Mouse (Mus musculus) heart, embryonic 10.5 days (tissue): ENCODE data around the gene Scn1b. TPM values are rescaled to one million over a fixed set of nuclear protein-coding genes. Genes with fewer than 3 reads are reported as not detected.

Experiments
- DNase-seq: peaks from one replicate; pipeline ENCODE4 v3.0.0-alpha.2; 2017; ENCODE audit warnings: low spot score
- H3K27ac ChIP-seq: fragments of 300-500 bp; sonication (generic); 2 replicates; pipeline ENCODE4 v1.5.1; 2016; ENCODE audit warnings: mild to moderate bottlenecking
- H3K27me3 ChIP-seq: fragments of 300-500 bp; sonication (generic); 2 replicates; pipeline ENCODE4 v1.6.1; 2016; ENCODE audit warnings: mild to moderate bottlenecking; ENCODE audit not compliant: poor library complexity, insufficient read depth, severe bottlenecking
- H3K36me3 ChIP-seq: fragments of 300-500 bp; sonication (generic); 2 replicates; pipeline ENCODE4 v1.6.1; 2016; ENCODE audit warnings: mild to moderate bottlenecking, moderate library complexity
- H3K4me1 ChIP-seq: fragments of 300-500 bp; sonication (generic); 2 replicates; pipeline ENCODE4 v1.6.1; 2016; ENCODE audit warnings: mild to moderate bottlenecking
- H3K4me3 ChIP-seq: fragments of 300-500 bp; sonication (generic); 2 replicates; pipeline ENCODE4 v1.5.1; 2016; ENCODE audit warnings: mild to moderate bottlenecking, moderate library complexity
- H3K9me3 ChIP-seq: fragments of 300-500 bp; sonication (generic); 2 replicates; pipeline ENCODE4 v1.6.1; 2016; ENCODE audit warnings: mild to moderate bottlenecking, moderate library complexity
- WGBS: fragments of 180-500 bp; shearing (Covaris S2); methylation state at CpG from one replicate; pipeline ENCODE4 v1.1.7; 2016; 5-methylcytosine and 5-hydroxymethylcytosine counted together
- polyA plus RNA-seq: library from polyadenylated mRNA; unstranded; fragments of >200 nt; fragmentation: Nextera tagmentation; extraction: Ambion mirVana; gene quantifications from 2 replicates; pipeline ENCODE4 v1.2.1, GENCODE M21; 2016

Gene Scn1b
- polyA plus RNA-seq, 1 experiment from 2014 or later = 4.3 TPM

- Histone ChIP-seq H3K36me3 (no peaks in the 10 kb centered on the region), H3K4me1 (peaks cover 19% of the 10 kb centered on the region; the same call in 1 of the 2 replicates), H3K27me3 (no peaks in the 10 kb centered on the region), H3K9me3 (no peaks in the 10 kb centered on the region), H3K4me3 (no peak overlapping the region), H3K27ac (no peak overlapping the region)
- no peak for DNase-seq
- WGBS = 84% methylated on average over 9 of the region's 9 CpGs
These were observed 40.5 kb downstream of the Scn1b start for GRCm38 (mm10) chr7:31086175-31086755.

GRCm38 (mm10) chr7:31085171-31085570, 41.6 kb downstream of the Scn1b start:
- Histone ChIP-seq H3K27me3 (no peaks in the 10 kb centered on the region), H3K4me3 (no peak overlapping the region), H3K9me3 (no peaks in the 10 kb centered on the region), H3K4me1 (peaks cover 19% of the 10 kb centered on the region; the same call in 1 of the 2 replicates), H3K36me3 (no peaks in the 10 kb centered on the region), H3K27ac (peak overlapping the region; percentile 47)
- WGBS = 55% methylated on average over 3 of the region's 3 CpGs
- no peak for DNase-seq

- no peak overlapping the region for H3K27ac ChIP-seq
- 57% methylated on average over 9 of the region's 9 CpGs for WGBS
These were observed 42.7 kb downstream of the Scn1b start for GRCm38 (mm10) chr7:31084140-31084539.

GRCm38 (mm10) chr7:31082831-31083588, 43.8 kb downstream of the Scn1b start:
- 56% methylated on average over 14 of the region's 14 CpGs for WGBS
- peaks cover 19% of the 10 kb centered on the region; the same call in 1 of the 2 replicates for H3K4me1 ChIP-seq
- H3K36me3 ChIP-seq = no peaks in the 10 kb centered on the region
- H3K27me3 ChIP-seq = no peaks in the 10 kb centered on the region
- H3K4me3 ChIP-seq = no peak overlapping the region
- peak overlapping the region; percentile 8; the same call in 1 of the 2 replicates for H3K27ac ChIP-seq
- H3K9me3 ChIP-seq = no peaks in the 10 kb centered on the region
- no peak for DNase-seq

More at GRCm38 (mm10) chr7:31084140-31084539, 42.7 kb downstream of the Scn1b start:
- Histone ChIP-seq H3K36me3 (no peaks in the 10 kb centered on the region), H3K4me3 (no peak overlapping the region), H3K9me3 (no peaks in the 10 kb centered on the region), H3K4me1 (peaks cover 19% of the 10 kb centered on the region; the same call in 1 of the 2 replicates), H3K27me3 (no peaks in the 10 kb centered on the region)
- no peak for DNase-seq

- DNase-seq = no peak
- H3K36me3 ChIP-seq = no peaks in the 10 kb centered on the region
- no peak overlapping the region for H3K27ac ChIP-seq
- H3K9me3 ChIP-seq = no peaks in the 10 kb centered on the region
- no peak overlapping the region for H3K4me3 ChIP-seq
- 0 out of 2 replicates have a peak, but pooled peaks cover 4% of the 10 kb centered on the region for H3K27me3 ChIP-seq
- peaks cover 11% of the 10 kb centered on the region; the same call in 1 of the 2 replicates for H3K4me1 ChIP-seq
These were observed 44.7 kb downstream of the Scn1b start for GRCm38 (mm10) chr7:31082106-31082505.

- H3K9me3 ChIP-seq = no peaks in the 10 kb centered on the region
- peaks cover 4% of the 10 kb centered on the region; the same call in 1 of the 2 replicates for H3K27me3 ChIP-seq
- no peak overlapping the region for H3K4me3 ChIP-seq
- H3K36me3 ChIP-seq = no peaks in the 10 kb centered on the region
- no peak overlapping the region for H3K27ac ChIP-seq
- H3K4me1 ChIP-seq = peaks cover 11% of the 10 kb centered on the region; the same call in 1 of the 2 replicates
- no peak for DNase-seq
- 62% methylated on average over 1 of the region's 1 CpGs for WGBS
These were observed 45.7 kb downstream of the Scn1b start for GRCm38 (mm10) chr7:31081106-31081505.

- Histone ChIP-seq H3K36me3 (no peaks in the 10 kb centered on the region), H3K4me3 (no peak overlapping the region), H3K4me1 (peaks cover 11% of the 10 kb centered on the region; the same call in 1 of the 2 replicates), H3K27ac (no peak overlapping the region), H3K27me3 (peaks cover 4% of the 10 kb centered on the region; the same call in 1 of the 2 replicates), H3K9me3 (no peaks in the 10 kb centered on the region)
- 59% methylated on average over 3 of the region's 3 CpGs for WGBS
- DNase-seq = no peak
These were observed 46.2 kb downstream of the Scn1b start for GRCm38 (mm10) chr7:31080611-31081010.

- H3K4me1 ChIP-seq = peaks cover 5% of the 10 kb centered on the region; the same call in 1 of the 2 replicates
- H3K36me3 ChIP-seq = no peaks in the 10 kb centered on the region
- peaks cover 4% of the 10 kb centered on the region; the same call in 1 of the 2 replicates for H3K27me3 ChIP-seq
- WGBS = 86% methylated on average over 8 of the region's 8 CpGs
- H3K27ac ChIP-seq = no peak overlapping the region
- no peaks in the 10 kb centered on the region for H3K9me3 ChIP-seq
- DNase-seq = no peak
- H3K4me3 ChIP-seq = no peak overlapping the region
These were observed 47.1 kb downstream of the Scn1b start for GRCm38 (mm10) chr7:31079670-31080069.

- no peaks in the 10 kb centered on the region for H3K9me3 ChIP-seq
- H3K27ac ChIP-seq = no peak overlapping the region
- H3K36me3 ChIP-seq = no peaks in the 10 kb centered on the region
- no peak overlapping the region for H3K4me3 ChIP-seq
- H3K27me3 ChIP-seq = peaks cover 4% of the 10 kb centered on the region; the same call in 1 of the 2 replicates
- WGBS = 33% methylated on average over 5 of the region's 5 CpGs
- H3K4me1 ChIP-seq = 0 out of 2 replicates have a peak, but pooled peaks cover 4% of the 10 kb centered on the region
- DNase-seq = no peak
These were observed 48.8 kb downstream of the Scn1b start for GRCm38 (mm10) chr7:31077885-31078445.

GRCm38 (mm10) chr7:31077470-31077869, 49.3 kb downstream of the Scn1b start:
- H3K4me1 ChIP-seq = 0 out of 2 replicates have a peak, but pooled peaks cover under 1% of the 10 kb centered on the region
- no peaks in the 10 kb centered on the region for H3K9me3 ChIP-seq
- whole genome bisulfite sequencing = 59% methylated on average over 6 of the region's 6 CpGs
- no peak overlapping the region for H3K4me3 ChIP-seq
- H3K36me3 ChIP-seq = no peaks in the 10 kb centered on the region
- no peak overlapping the region for H3K27ac ChIP-seq
- H3K27me3 ChIP-seq = peaks cover 4% of the 10 kb centered on the region; the same call in 1 of the 2 replicates
- DNase-seq = no peak

GRCm38 (mm10) chr7:31076492-31076891, 50.3 kb downstream of the Scn1b start, which contains the start of gene Fxyd3:
TSS of gene Fxyd3 (minus strand) at chr7:31076704.
- no peaks in the 10 kb centered on the region for H3K9me3 ChIP-seq
- H3K36me3 ChIP-seq = no peaks in the 10 kb centered on the region
- H3K27me3 ChIP-seq = peaks cover 4% of the 10 kb centered on the region; the same call in 1 of the 2 replicates
- WGBS = 44% methylated on average over 5 of the region's 5 CpGs
- DNase-seq = no peak
- no peak within 1 kb of the TSS for H3K4me3 ChIP-seq
- H3K27ac ChIP-seq = no peak within 1 kb of the TSS
- H3K4me1 ChIP-seq = 0 out of 2 replicates have a peak, but pooled peaks cover 3% of the 10 kb centered on the region

- 78% methylated on average over 5 of the region's 5 CpGs for WGBS
- DNase-seq = no peak
- Histone ChIP-seq H3K27ac (no peak overlapping the region), H3K4me1 (0 out of 2 replicates have a peak, but pooled peaks cover 7% of the 10 kb centered on the region), H3K36me3 (no peaks in the 10 kb centered on the region), H3K9me3 (no peaks in the 10 kb centered on the region), H3K4me3 (no peak overlapping the region), H3K27me3 (peaks cover 8% of the 10 kb centered on the region; the same call in 1 of the 2 replicates)
These were observed 52.1 kb downstream of the Scn1b start for GRCm38 (mm10) chr7:31074713-31075069.
